Mouse (Mus musculus) heart, postnatal 0 days (tissue): ENCODE data around the gene St6gal1. TPM values are rescaled to one million over a fixed set of nuclear protein-coding genes. Genes with fewer than 3 reads are reported as not detected.

Source experiments
- ATAC-seq: fragments of 200-750 bp; cut with Nextera tagmentation; 2 replicates; pipeline ENCODE4 v1.8.0; 2017; ENCODE audit warnings: low read depth, moderate number of reproducible peaks, moderate library complexity; ENCODE audit not compliant: insufficient read depth
- DNase-seq: peaks from one replicate; pipeline ENCODE4 v3.0.0-alpha.2; 2016; ENCODE audit warnings: low spot score
- H3K27ac ChIP-seq: fragments of 300-500 bp; sonication (generic); 2 replicates; pipeline ENCODE4 v1.5.1; 2014; ENCODE audit warnings: low read depth, mild to moderate bottlenecking
- H3K27me3 ChIP-seq: fragments of 300-500 bp; sonication (generic); 2 replicates; pipeline ENCODE4 v1.6.1; 2014; ENCODE audit warnings: low read length, mixed read lengths; ENCODE audit not compliant: control insufficient read depth, insufficient read depth
- H3K36me3 ChIP-seq: fragments of 300-500 bp; sonication (generic); replicated peaks from 2 replicates; pipeline ENCODE4 v1.6.1; 2014; ENCODE audit warnings: low read length, mixed read lengths; ENCODE audit not compliant: control insufficient read depth, insufficient read depth
- H3K4me1 ChIP-seq: fragments of 300-500 bp; sonication (generic); 2 replicates; pipeline ENCODE4 v1.6.1; 2014; ENCODE audit warnings: antibody characterized with exemption; ENCODE audit not compliant: control insufficient read depth, insufficient read depth
- H3K4me2 ChIP-seq: fragments of 300-500 bp; sonication (generic); 2 replicates; pipeline ENCODE4 v1.6.1; 2014; ENCODE audit warnings: low read depth, mild to moderate bottlenecking, low read length, moderate library complexity
- H3K4me3 ChIP-seq: fragments of 300-500 bp; sonication (generic); 2 replicates; pipeline ENCODE4 v1.5.1; 2014; ENCODE audit warnings: low read depth, low read length
- H3K9ac ChIP-seq: fragments of 300-500 bp; sonication (generic); replicated peaks from 2 replicates; pipeline ENCODE4 v1.6.1; 2014; ENCODE audit warnings: low read depth, low read length, mixed read lengths
- H3K9me3 ChIP-seq: fragments of 300-500 bp; sonication (generic); replicated peaks from 2 replicates; pipeline ENCODE4 v1.6.1; 2016; ENCODE audit warnings: low read length; ENCODE audit not compliant: control insufficient read depth
- CTCF ChIP-seq: IDR thresholded peaks from 2 replicates; pipeline ENCODE4 v1.5.1; 2016; ENCODE audit warnings: antibody characterized with exemption, control low read depth, low read depth
- EP300 ChIP-seq: IDR thresholded peaks from 2 replicates; pipeline ENCODE4 v1.6.1; 2016; ENCODE audit warnings: antibody characterized with exemption, low read depth
- WGBS: fragments of 180-500 bp; shearing (Covaris S2); extraction: QIAGEN DNeasy Blood & Tissue Kit; methylation state at CpG from one replicate; pipeline ENCODE4 v1.1.7; 2014; 5-methylcytosine and 5-hydroxymethylcytosine counted together
- polyA plus RNA-seq: library from polyadenylated mRNA; unstranded; fragments of >200 nt; fragmentation: Nextera tagmentation; extraction: Ambion mirVana; gene quantifications from 2 replicates; pipeline ENCODE4 v1.2.1, GENCODE M21; 2015
- total RNA-seq: library from RNA; depleted of rRNA; stranded (reverse); fragments of >200 nt; gene quantifications from 2 replicates; pipeline ENCODE4 v1.2.3, GENCODE M21; 2014; ENCODE audit warnings: low replicate concordance

St6gal1 gene
- total and polyA plus RNA-seq, 2 experiments from 2014 or later, result 10.0 to 23.5 TPM

DNA sequence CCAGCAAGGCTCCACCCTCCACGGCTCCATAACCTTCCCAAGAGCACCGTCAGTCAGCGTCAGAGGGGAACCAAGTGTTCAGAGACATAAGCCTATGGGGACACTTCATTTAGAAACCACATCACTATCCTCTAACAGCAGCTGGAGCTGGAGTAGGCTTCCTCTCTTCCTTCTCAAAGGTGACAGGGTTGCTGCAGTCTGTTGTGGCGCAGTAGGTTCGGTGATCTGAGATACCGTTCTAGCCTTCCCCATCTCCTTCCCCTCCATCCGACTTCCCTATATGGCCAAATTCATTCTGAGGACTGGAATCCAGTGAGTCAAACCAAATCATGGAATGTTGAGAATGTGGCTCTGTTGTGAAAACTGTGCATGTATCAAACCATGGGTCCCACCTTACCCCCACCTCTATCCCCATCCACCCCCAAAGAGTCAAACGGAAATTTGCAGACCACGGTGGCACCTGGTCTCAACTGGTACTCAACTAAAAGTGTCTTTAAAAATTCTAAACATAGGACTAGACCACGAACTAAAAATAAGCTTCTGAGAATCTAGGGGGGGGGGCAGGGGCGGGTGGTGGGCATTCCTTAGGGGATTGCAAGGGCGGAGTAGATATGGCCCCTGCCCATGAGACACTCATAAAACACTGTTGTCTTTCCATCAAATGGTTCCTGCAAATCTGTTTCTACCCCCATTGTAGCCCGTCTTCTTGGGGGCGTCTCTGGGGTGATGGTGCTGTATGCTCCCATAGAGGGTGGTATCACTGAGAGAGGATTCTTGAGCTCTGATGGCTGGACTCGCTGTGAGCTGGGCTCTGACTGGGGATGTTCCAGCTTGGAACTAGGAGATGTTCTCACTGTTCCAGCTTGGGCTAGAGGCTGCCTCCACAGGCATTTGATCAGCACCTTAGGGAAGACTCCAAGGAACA, 60.2 kb downstream of the St6gal1 start:
- Histone ChIP-seq H3K27ac (no peak overlapping the region), H3K9ac (no peak overlapping the region), H3K4me1 (peaks cover 12% of the 10 kb centered on the region), H3K4me3 (no peak overlapping the region), H3K4me2 (0 out of 2 replicates have a peak overlapping the region, but pooled peaks have one; percentile 5), H3K27me3 (no peaks in the 10 kb centered on the region), H3K9me3 (no peaks in the 10 kb centered on the region), H3K36me3 (no peaks in the 10 kb centered on the region)
- ATAC-seq, result peak; percentile 30; the same call in 1 of the 2 replicates
- no peak for DNase-seq
- no peak for TF ChIP-seq EP300
- TF ChIP-seq CTCF, result no peak
- 53% methylated on average over 15 of the region's 15 CpGs for WGBS

DNA sequence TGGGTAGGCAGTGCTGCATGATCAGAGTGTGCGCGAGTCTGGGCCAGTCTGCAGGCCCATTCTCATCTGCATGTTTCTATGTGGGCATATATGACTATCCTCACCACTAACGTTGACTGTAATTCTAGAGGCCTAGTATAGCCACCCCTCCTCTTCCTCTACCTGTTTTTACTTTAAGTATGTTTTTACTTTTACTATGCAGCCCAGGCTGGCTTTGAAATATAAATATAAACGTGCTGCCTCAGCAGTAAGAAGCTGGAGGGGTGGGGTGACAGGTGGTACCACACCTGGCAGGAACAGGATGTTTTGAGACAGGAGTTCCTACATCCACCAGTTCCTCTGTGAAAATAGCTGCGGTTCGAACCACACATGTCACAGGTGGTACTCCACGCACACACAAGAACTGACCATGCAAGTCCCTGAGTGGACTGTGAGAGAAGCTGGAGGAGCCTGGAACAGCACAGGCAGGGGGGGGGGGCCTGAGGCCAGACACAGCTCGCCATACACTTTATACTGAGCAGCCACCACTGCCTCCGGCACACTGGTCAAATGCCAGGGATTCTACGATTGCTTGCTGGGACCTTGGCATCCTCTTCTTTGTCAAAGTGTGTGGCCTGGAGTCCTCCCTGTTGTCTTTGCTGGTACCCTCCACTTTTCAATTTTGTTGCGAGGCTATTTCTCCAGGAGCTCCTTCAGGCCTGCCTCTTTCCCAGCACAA, 62.0 kb downstream of the St6gal1 start:
- DNase-seq (no peak), ATAC-seq (no peak)
- H3K4me1 ChIP-seq, result peaks cover 12% of the 10 kb centered on the region
- peak overlapping the region; percentile 34; the same call in 1 of the 2 replicates for H3K27ac ChIP-seq
- TF ChIP-seq CTCF (no peak), EP300 (no peak)
- WGBS, result 89% methylated on average over 11 of the region's 11 CpGs
- no peak overlapping the region for H3K4me2 ChIP-seq
- H3K36me3 ChIP-seq, result no peaks in the 10 kb centered on the region
- H3K9me3 ChIP-seq, result no peaks in the 10 kb centered on the region
- no peak overlapping the region for H3K4me3 ChIP-seq
- H3K9ac ChIP-seq, result no peak overlapping the region
- no peaks in the 10 kb centered on the region for H3K27me3 ChIP-seq

DNA sequence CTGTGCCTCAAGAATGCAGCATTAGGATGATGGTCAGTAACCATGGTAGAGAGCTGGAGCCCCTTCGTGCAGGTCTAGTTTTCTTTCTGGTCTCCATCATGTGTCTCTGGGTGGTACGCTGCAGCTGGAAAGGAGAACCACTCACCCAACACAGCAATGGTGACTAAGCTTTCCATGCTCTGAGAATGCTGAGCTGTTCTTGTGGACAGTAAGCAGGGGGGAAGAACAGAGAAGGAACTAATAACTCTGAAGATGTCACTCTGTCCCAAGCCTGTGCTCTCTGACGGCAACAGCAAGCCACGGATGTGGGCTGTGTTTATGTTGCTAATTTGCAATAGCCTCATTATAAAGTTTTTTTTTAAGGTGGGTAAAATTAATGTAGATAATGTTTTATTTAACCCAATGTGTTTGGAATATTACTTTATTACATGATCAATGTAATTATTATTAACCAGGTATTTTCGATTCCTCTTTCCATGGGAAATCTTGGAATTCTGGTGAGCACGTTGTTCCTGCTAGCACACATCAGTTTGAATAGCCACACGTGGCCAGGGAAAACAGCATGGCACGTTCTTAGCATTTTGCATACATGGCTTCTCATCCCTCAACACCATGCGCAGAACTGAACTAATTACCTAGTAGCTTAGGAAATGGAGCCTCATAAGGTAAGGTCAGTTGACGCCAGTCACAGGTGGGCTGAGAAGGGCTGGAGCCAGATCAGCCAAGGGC, 62.9 kb downstream of the St6gal1 start:
- Histone ChIP-seq H3K9ac (no peak overlapping the region), H3K4me1 (peaks cover 12% of the 10 kb centered on the region), H3K4me3 (no peak overlapping the region), H3K36me3 (no peaks in the 10 kb centered on the region), H3K9me3 (no peaks in the 10 kb centered on the region), H3K27ac (no peak overlapping the region), H3K4me2 (no peak overlapping the region), H3K27me3 (no peaks in the 10 kb centered on the region)
- DNase-seq, result no peak
- WGBS, result 90% methylated on average over 10 of the region's 10 CpGs
- no peak for TF ChIP-seq CTCF
- TF ChIP-seq EP300, result no peak
- no peak for ATAC-seq

DNA sequence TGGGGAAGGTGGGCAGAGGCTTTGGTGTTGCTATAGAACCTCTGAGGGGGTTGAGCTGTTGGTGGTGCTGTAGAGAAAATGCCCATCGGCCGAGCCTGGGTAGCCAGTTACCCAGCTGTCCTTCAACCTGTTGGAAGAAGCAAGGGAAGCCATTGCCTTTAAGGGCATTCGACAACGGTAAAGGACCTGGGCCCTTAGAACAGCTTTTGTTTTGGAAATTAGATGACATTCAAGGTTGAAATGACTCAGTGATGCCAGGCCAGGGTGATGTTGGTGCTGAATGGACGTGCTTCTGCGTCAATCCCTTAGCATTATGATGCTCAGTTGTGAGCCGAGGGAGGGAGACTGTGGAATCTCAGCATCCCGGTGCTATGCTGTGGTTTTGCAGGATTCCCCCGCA, 63.6 kb downstream of the St6gal1 start:
- H3K4me3 ChIP-seq, result no peak overlapping the region
- H3K36me3 ChIP-seq, result no peaks in the 10 kb centered on the region
- no peaks in the 10 kb centered on the region for H3K27me3 ChIP-seq
- TF ChIP-seq CTCF, result no peak
- TF ChIP-seq EP300, result no peak
- ATAC-seq (no peak), DNase-seq (no peak)
- no peak overlapping the region for H3K27ac ChIP-seq
- no peak overlapping the region for H3K4me2 ChIP-seq
- H3K9me3 ChIP-seq, result no peaks in the 10 kb centered on the region
- no peak overlapping the region for H3K9ac ChIP-seq
- H3K4me1 ChIP-seq, result peaks cover 12% of the 10 kb centered on the region
- WGBS, result 90% methylated on average over 9 of the region's 9 CpGs

DNA sequence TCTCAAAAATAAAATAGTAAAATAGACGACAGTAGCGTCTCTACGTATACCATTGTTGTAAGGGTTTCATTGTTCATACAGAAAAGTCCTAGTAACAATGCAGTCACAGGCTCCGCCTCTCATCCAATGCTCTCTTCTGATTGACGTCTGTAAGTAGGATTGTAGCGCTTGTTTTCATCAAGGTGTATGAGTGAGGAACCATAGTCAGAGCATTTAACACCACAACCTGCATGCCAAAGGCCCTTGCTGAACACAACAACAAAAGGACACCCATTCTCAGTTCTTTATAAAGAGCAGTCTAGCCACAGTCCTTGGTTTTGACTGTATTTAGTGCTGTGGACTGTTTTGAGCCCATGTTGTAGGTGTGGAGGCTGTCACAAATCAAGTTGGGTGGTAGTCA, 64.9 kb downstream of the St6gal1 start:
- Histone ChIP-seq H3K36me3 (no peaks in the 10 kb centered on the region), H3K4me1 (peaks cover 9% of the 10 kb centered on the region), H3K27ac (no peak overlapping the region), H3K9ac (no peak overlapping the region), H3K9me3 (no peaks in the 10 kb centered on the region), H3K4me3 (no peak overlapping the region), H3K4me2 (no peak overlapping the region), H3K27me3 (no peaks in the 10 kb centered on the region)
- ATAC-seq (no peak), DNase-seq (no peak)
- 92% methylated on average over 6 of the region's 6 CpGs for WGBS
- TF ChIP-seq CTCF (no peak), EP300 (no peak)
